Mouse (Mus musculus) urinary bladder, postnatal 36 days (tissue): Measurements from ENCODE around the gene Pla2g1b.

Source experiments
- DNase-seq, 2 experiments: peaks; one replicate each; pipeline ENCODE4 v3.0.0; 2022; ENCODE audit warnings: low spot score in 2 of 2, mixed read lengths in 1 of 2

Pla2g1b gene

GRCm38 (mm10) chr5:115522981-115523499 is 57.0 kb downstream of the Pla2g1b start:
- DNase-seq, result no peak

- peak in 1 of 2 experiments; percentile 31 for DNase-seq
Observed at GRCm38 (mm10) chr5:115523971-115524370, 57.9 kb downstream of the Pla2g1b start.
